Comparison of ENCODE assay signal across 21 mouse cellular contexts in the genomic region with DNA sequence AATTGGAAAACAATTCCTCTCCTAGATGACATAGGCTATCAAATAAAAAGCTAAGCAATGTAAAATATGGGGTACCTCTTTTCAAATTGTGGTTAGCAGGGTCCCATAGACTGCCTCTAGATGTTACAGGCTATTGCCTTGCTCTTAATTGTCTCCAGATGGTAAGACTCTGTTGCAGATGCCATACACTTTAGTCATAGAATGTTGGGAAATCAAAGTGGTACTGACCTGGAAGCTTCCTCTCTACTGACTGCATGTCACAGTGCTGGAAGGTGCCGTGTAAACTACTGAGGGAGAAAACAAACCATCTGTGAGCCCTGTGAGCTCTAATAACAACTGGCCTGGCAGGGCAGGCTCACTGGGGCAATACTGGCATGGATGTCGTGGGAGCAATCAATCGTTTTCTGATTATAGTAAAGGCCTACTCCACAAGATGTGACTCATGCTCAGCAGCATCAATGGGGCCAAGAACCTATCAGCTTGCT.
"Had no signal": no experiment of that assay in that cellular context is flagged by ENCODE, and none has a peak within 500 bp of the region (broad histone marks: within the 10 kb centered on the region; RNA-seq: fewer than 3 reads in every experiment).

No protein-coding gene starts in this region.

- H3K27ac ChIP-seq: lung, embryonic 15.5 days; macrophage; midbrain, embryonic 13.5 days; neural tube, embryonic 13.5 days; neural tube, embryonic 15.5 days had no signal

- H3K9me3 ChIP-seq: lung, embryonic 15.5 days; midbrain, embryonic 13.5 days; neural tube, embryonic 13.5 days; neural tube, embryonic 15.5 days had no signal

- ATAC-seq: liver, postnatal 0 days; lung, postnatal 0 days; midbrain, embryonic 13.5 days; midbrain, embryonic 16.5 days had no signal

- H3K27me3 ChIP-seq: lung, embryonic 15.5 days; midbrain, embryonic 13.5 days; neural tube, embryonic 13.5 days; neural tube, embryonic 15.5 days had no signal

- H3K36me3 ChIP-seq: lung, embryonic 15.5 days; midbrain, embryonic 13.5 days; neural tube, embryonic 13.5 days; neural tube, embryonic 15.5 days had no signal

- DNase-seq: liver, postnatal 0 days; lung, adult 2 months; lung, postnatal 14 days; lung, postnatal 36 days; retina, postnatal 1 day; right cerebral cortex, adult 18-20 months; right cerebral cortex, postnatal 25 days; right cerebral cortex, postnatal 4 days; spleen, adult 18-20 months; thymus, adult 18-20 months; thymus, postnatal 14 days; thymus, postnatal 36 days had no signal

- H3K4me3 ChIP-seq: lung, embryonic 15.5 days; megakaryocyte, embryonic 14.5 days; midbrain, embryonic 13.5 days; neural tube, embryonic 13.5 days; neural tube, embryonic 15.5 days had no signal

- H3K9ac ChIP-seq: liver, postnatal 0 days; lung, embryonic 15.5 days; midbrain, embryonic 13.5 days; neural tube, embryonic 13.5 days; neural tube, embryonic 15.5 days had no signal

- H3K4me1 ChIP-seq: lung, embryonic 15.5 days; megakaryocyte, embryonic 14.5 days; midbrain, embryonic 13.5 days; neural tube, embryonic 13.5 days; neural tube, embryonic 15.5 days had no signal

- H3K4me2 ChIP-seq: lung, embryonic 15.5 days; midbrain, embryonic 11.5 days; midbrain, embryonic 13.5 days; neural tube, embryonic 13.5 days; neural tube, embryonic 15.5 days had no signal
